In genomic region chr16:22162512-22163455, GRCm38 (mm10) we compare ENCODE assay signal across 8 mouse cellular contexts. TPM values are rescaled to one million over a fixed set of nuclear protein-coding genes. Genes with fewer than 3 reads are reported as not detected.
DNase-seq lines count a peak whose midpoint lies in the region; ATAC-seq and TF ChIP-seq lines count a peak whose summit lies in the region.

Gene Igf2bp2 (minus strand): TSS chr16:22163299.

- H3K9ac ChIP-seq in intestine, postnatal 0 days (ENCODE audit: low read depth, low read length): peak within 1 kb of the TSS; percentile 93
- H3K9ac ChIP-seq in liver, postnatal 0 days (replicated peaks): peak within 1 kb of the TSS; percentile 77

- TF ChIP-seq POLR2A in olfactory bulb, adult 2 months (IDR thresholded peaks at IDR 0.05; ENCODE audit: insufficient read depth, low read depth, low read length): no peak

- 0 out of 2 replicates have a peak, but pooled peaks cover 3% of the 10 kb centered on the region for H3K4me1 ChIP-seq in intestine, postnatal 0 days (replicated peaks; ENCODE audit: control insufficient read depth, insufficient read depth, low read length)
- H3K4me1 ChIP-seq in liver, postnatal 0 days (ENCODE audit: insufficient read depth): no peaks in the 10 kb centered on the region
- H3K4me1 ChIP-seq in olfactory bulb, adult 2 months (ENCODE audit: control insufficient read depth, insufficient read depth, low read length): peaks cover 18% of the 10 kb centered on the region

- H3K27ac ChIP-seq in intestine, postnatal 0 days (ENCODE audit: low read depth, low read length): peak within 1 kb of the TSS; percentile 93
- peak within 1 kb of the TSS; percentile 60; the same call in 1 of the 2 replicates for H3K27ac ChIP-seq in liver, postnatal 0 days (ENCODE audit: low read depth)
- no peak within 1 kb of the TSS for H3K27ac ChIP-seq in olfactory bulb, adult 2 months (ENCODE audit: insufficient read depth, low read depth, low read length)

- peak; percentile 11 to 21 for DNase-seq in layer of hippocampus, postnatal 10 days (ENCODE audit: low spot score in 2 of 2)
- DNase-seq in layer of hippocampus, adult 9-11 months: no peak
- peak; percentile 58 for DNase-seq in embryo, embryonic 11.5 days (ENCODE audit: low read depth, low spot score)
- DNase-seq in heart, adult 18-20 months: peak; percentile 66 to 67
- peak; percentile 74 for DNase-seq in liver, postnatal 0 days
- peak; percentile 66 to 67 for DNase-seq in urinary bladder, postnatal 4 days (ENCODE audit: low spot score in 2 of 2)

- H3K4me2 ChIP-seq in intestine, postnatal 0 days (replicated peaks; ENCODE audit: low read depth): peak within 1 kb of the TSS; percentile 92
- peak within 1 kb of the TSS; percentile 69 for H3K4me2 ChIP-seq in liver, postnatal 0 days (ENCODE audit: low read depth, low read length)

- peak; percentile 88 for ATAC-seq in intestine, postnatal 0 days
- peak; percentile 92 for ATAC-seq in liver, postnatal 0 days

- H3K27me3 ChIP-seq in intestine, postnatal 0 days (replicated peaks; ENCODE audit: control insufficient read depth, insufficient read depth, low read length): no peaks in the 10 kb centered on the region
- H3K27me3 ChIP-seq in liver, postnatal 0 days (ENCODE audit: insufficient read depth, low read length): peaks cover 37% of the 10 kb centered on the region

- no peaks in the 10 kb centered on the region for H3K9me3 ChIP-seq in intestine, postnatal 0 days (ENCODE audit: control insufficient read depth)
- no peaks in the 10 kb centered on the region for H3K9me3 ChIP-seq in liver, postnatal 0 days (ENCODE audit: low read length)

- H3K4me3 ChIP-seq in intestine, postnatal 0 days (ENCODE audit: low read depth, low read length): peak within 1 kb of the TSS; percentile 97
- peak within 1 kb of the TSS; percentile 56 for H3K4me3 ChIP-seq in liver, postnatal 0 days (ENCODE audit: low read depth, low read length)
- H3K4me3 ChIP-seq in olfactory bulb, adult 2 months (ENCODE audit: insufficient read depth, low read depth, low read length): peak within 1 kb of the TSS; percentile 72

- no peaks in the 10 kb centered on the region for H3K36me3 ChIP-seq in intestine, postnatal 0 days (ENCODE audit: control insufficient read depth, insufficient read depth)
- H3K36me3 ChIP-seq in liver, postnatal 0 days (replicated peaks; ENCODE audit: insufficient read depth, low read length): no peaks in the 10 kb centered on the region

- WGBS in intestine, postnatal 0 days: under 1% methylated on average over 75 of the region's 131 CpGs
- 3% methylated on average over 83 of the region's 131 CpGs for WGBS in liver, postnatal 0 days (ENCODE audit: insufficient replicate concordance)
- WGBS in olfactory bulb, adult 2 months: 1% methylated on average over 128 of the region's 131 CpGs

- TF ChIP-seq CTCF in intestine, postnatal 0 days (IDR thresholded peaks at IDR 0.05; ENCODE audit: low read depth): no peak
- no peak for TF ChIP-seq CTCF in liver, postnatal 0 days (IDR thresholded peaks at IDR 0.05; ENCODE audit: low read depth)
- no peak for TF ChIP-seq CTCF in olfactory bulb, adult 2 months (IDR thresholded peaks at IDR 0.05; ENCODE audit: insufficient read depth, low read depth, low read length)

- TF ChIP-seq EP300 in liver, postnatal 0 days (IDR thresholded peaks at IDR 0.05; ENCODE audit: low read depth): no peak

RNA-seq across cellular contexts. Expression of gene Igf2bp2, which starts in this region (rescaled TPM):
- 1 to 10 TPM in 1 of 2 experiments, under 1 TPM in 1; 0.76 to 1.3 TPM for total RNA-seq in layer of hippocampus, postnatal 10 days (2021)
- total RNA-seq in heart, adult 18-20 months (2021): 1 to 10 TPM; 4.1 to 6.1 TPM
- polyA plus RNA-seq in intestine, postnatal 0 days (2015; fragmentation: Nextera tagmentation; extraction: Ambion mirVana): 38.7 and 40.3 TPM in 2 replicates
- 4.9 and 5.2 TPM in 2 replicates for polyA plus RNA-seq in liver, postnatal 0 days (2015; fragmentation: Nextera tagmentation; extraction: Ambion mirVana)
- not detected in 2 replicates for polyA plus RNA-seq in olfactory bulb, adult 2 months (2012; ENCODE audit: insufficient read depth, insufficient read length, low replicate concordance, missing spikeins)
